Mouse (Mus musculus): Measurements from ENCODE around the gene Alg9. TPM values are rescaled to one million over a fixed set of nuclear protein-coding genes. Genes with fewer than 3 reads are reported as not detected.

The Alg9 gene
- polyA plus RNA-seq, 1 experiment from 2014 or later = 35.6 TPM

- under 1% methylated on average over 42 of the region's 46 CpGs for WGBS
- H3K4me2 ChIP-seq = peak overlapping the region; percentile 74
- H3K9ac ChIP-seq = peak overlapping the region; percentile 76
- H3K27me3 ChIP-seq = no peaks in the 10 kb centered on the region
- H3K9me3 ChIP-seq = no peaks in the 10 kb centered on the region
- H3K4me3 ChIP-seq = peak overlapping the region; percentile 82
- peak; percentile 64 for ATAC-seq (ENCODE audit: insufficient number of reproducible peaks, low FRiP score, low TSS enrichment, low read depth)
- H3K36me3 ChIP-seq = peaks cover 33% of the 10 kb centered on the region
- H3K4me1 ChIP-seq = peaks cover 20% of the 10 kb centered on the region
- H3K27ac ChIP-seq = peak overlapping the region; percentile 91
Measured at GRCm38 (mm10) chr9:50857082-50857641, 82.3 kb downstream of the Alg9 start.

GRCm38 (mm10) chr9:50858681-50859080 is 83.9 kb downstream of the Alg9 start:
- Histone ChIP-seq H3K4me2 (no peak overlapping the region), H3K9ac (no peak overlapping the region), H3K4me1 (peaks cover 11% of the 10 kb centered on the region), H3K4me3 (no peak overlapping the region), H3K27ac (no peak overlapping the region), H3K36me3 (peaks cover 46% of the 10 kb centered on the region), H3K27me3 (no peaks in the 10 kb centered on the region), H3K9me3 (no peaks in the 10 kb centered on the region)
- 87% methylated on average over 6 of the region's 6 CpGs for WGBS
- no peak for ATAC-seq (ENCODE audit: insufficient number of reproducible peaks, low FRiP score, low TSS enrichment, low read depth)

GRCm38 (mm10) chr9:50861119-50861839 is 86.5 kb downstream of the Alg9 start:
- no peak for ATAC-seq (ENCODE audit: insufficient number of reproducible peaks, low FRiP score, low TSS enrichment, low read depth)
- Histone ChIP-seq H3K4me1 (peaks cover 11% of the 10 kb centered on the region), H3K36me3 (peaks cover 65% of the 10 kb centered on the region)

GRCm38 (mm10) chr9:50863824-50864223 is 89.0 kb downstream of the Alg9 start:
- H3K36me3 ChIP-seq = peaks cover 89% of the 10 kb centered on the region
- no peak overlapping the region for H3K27ac ChIP-seq
- 86% methylated on average over 4 of the region's 4 CpGs for WGBS
- no peak overlapping the region for H3K9ac ChIP-seq
- no peak overlapping the region for H3K4me2 ChIP-seq
- H3K4me1 ChIP-seq = no peaks in the 10 kb centered on the region
- no peaks in the 10 kb centered on the region for H3K9me3 ChIP-seq
- H3K4me3 ChIP-seq = no peak overlapping the region
- no peaks in the 10 kb centered on the region for H3K27me3 ChIP-seq
- ATAC-seq (ENCODE audit: insufficient number of reproducible peaks, low FRiP score, low TSS enrichment, low read depth) = no peak

More at GRCm38 (mm10) chr9:50861119-50861839, 86.5 kb downstream of the Alg9 start:
- H3K27me3 ChIP-seq = no peaks in the 10 kb centered on the region
- H3K9me3 ChIP-seq = no peaks in the 10 kb centered on the region
- H3K9ac ChIP-seq = no peak overlapping the region
- no peak overlapping the region for H3K4me3 ChIP-seq
- no peak overlapping the region for H3K4me2 ChIP-seq
- 94% methylated on average over 18 of the region's 18 CpGs for WGBS
- no peak overlapping the region for H3K27ac ChIP-seq

GRCm38 (mm10) chr9:50864877-50865276 is 90.1 kb downstream of the Alg9 start:
- H3K27me3 ChIP-seq = no peaks in the 10 kb centered on the region
- ATAC-seq (ENCODE audit: insufficient number of reproducible peaks, low FRiP score, low TSS enrichment, low read depth) = no peak
- no peaks in the 10 kb centered on the region for H3K4me1 ChIP-seq
- H3K36me3 ChIP-seq = peaks cover 85% of the 10 kb centered on the region
- H3K27ac ChIP-seq = no peak overlapping the region
- H3K4me3 ChIP-seq = no peak overlapping the region
- WGBS = 86% methylated on average over 5 of the region's 5 CpGs
- H3K4me2 ChIP-seq = no peak overlapping the region
- no peak overlapping the region for H3K9ac ChIP-seq
- no peaks in the 10 kb centered on the region for H3K9me3 ChIP-seq

GRCm38 (mm10) chr9:50865803-50866202 is 91.0 kb downstream of the Alg9 start:
- ATAC-seq (ENCODE audit: insufficient number of reproducible peaks, low FRiP score, low TSS enrichment, low read depth) = no peak
- Histone ChIP-seq H3K4me3 (no peak overlapping the region), H3K36me3 (peaks cover 84% of the 10 kb centered on the region), H3K27ac (no peak overlapping the region), H3K27me3 (no peaks in the 10 kb centered on the region), H3K9me3 (no peaks in the 10 kb centered on the region), H3K4me1 (no peaks in the 10 kb centered on the region), H3K9ac (no peak overlapping the region), H3K4me2 (no peak overlapping the region)
- WGBS = 86% methylated on average over 8 of the region's 8 CpGs

GRCm38 (mm10) chr9:50867015-50867414 is 92.2 kb downstream of the Alg9 start:
- no peaks in the 10 kb centered on the region for H3K27me3 ChIP-seq
- peaks cover 77% of the 10 kb centered on the region for H3K36me3 ChIP-seq
- no peak overlapping the region for H3K4me2 ChIP-seq
- no peak for ATAC-seq (ENCODE audit: insufficient number of reproducible peaks, low FRiP score, low TSS enrichment, low read depth)
- H3K4me1 ChIP-seq = no peaks in the 10 kb centered on the region
- no peak overlapping the region for H3K4me3 ChIP-seq
- whole genome bisulfite sequencing = 89% methylated on average over 6 of the region's 6 CpGs
- H3K9me3 ChIP-seq = no peaks in the 10 kb centered on the region
- no peak overlapping the region for H3K27ac ChIP-seq
- no peak overlapping the region for H3K9ac ChIP-seq

- Histone ChIP-seq H3K27ac (no peak overlapping the region), H3K4me1 (no peaks in the 10 kb centered on the region), H3K4me3 (no peak overlapping the region), H3K9me3 (no peaks in the 10 kb centered on the region), H3K4me2 (no peak overlapping the region), H3K27me3 (no peaks in the 10 kb centered on the region), H3K36me3 (peaks cover 74% of the 10 kb centered on the region), H3K9ac (no peak overlapping the region)
- ATAC-seq (ENCODE audit: insufficient number of reproducible peaks, low FRiP score, low TSS enrichment, low read depth) = no peak
- WGBS = 79% methylated on average over 2 of the region's 2 CpGs
Measured at GRCm38 (mm10) chr9:50868182-50868581, 93.4 kb downstream of the Alg9 start.

- Histone ChIP-seq H3K27me3 (no peaks in the 10 kb centered on the region), H3K4me2 (no peak overlapping the region), H3K36me3 (peaks cover 69% of the 10 kb centered on the region), H3K9ac (no peak overlapping the region), H3K9me3 (no peaks in the 10 kb centered on the region), H3K27ac (no peak overlapping the region), H3K4me3 (no peak overlapping the region), H3K4me1 (no peaks in the 10 kb centered on the region)
- WGBS = 84% methylated on average over 9 of the region's 9 CpGs
- ATAC-seq (ENCODE audit: insufficient number of reproducible peaks, low FRiP score, low TSS enrichment, low read depth) = no peak
Measured at GRCm38 (mm10) chr9:50873210-50873609, 98.4 kb downstream of the Alg9 start.

- no peaks in the 10 kb centered on the region for H3K4me1 ChIP-seq
- 88% methylated on average over 6 of the region's 6 CpGs for WGBS
- H3K4me2 ChIP-seq = no peak overlapping the region
- H3K36me3 ChIP-seq = peaks cover 69% of the 10 kb centered on the region
- no peak for ATAC-seq (ENCODE audit: insufficient number of reproducible peaks, low FRiP score, low TSS enrichment, low read depth)
- no peak overlapping the region for H3K27ac ChIP-seq
- no peaks in the 10 kb centered on the region for H3K27me3 ChIP-seq
- no peaks in the 10 kb centered on the region for H3K9me3 ChIP-seq
- H3K9ac ChIP-seq = no peak overlapping the region
- no peak overlapping the region for H3K4me3 ChIP-seq
Measured at GRCm38 (mm10) chr9:50874031-50874430, 99.2 kb downstream of the Alg9 start.

GRCm38 (mm10) chr9:50875470-50875869 is 100.7 kb downstream of the Alg9 start:
- Histone ChIP-seq H3K27ac (no peak overlapping the region), H3K9me3 (no peaks in the 10 kb centered on the region), H3K4me3 (no peak overlapping the region), H3K27me3 (no peaks in the 10 kb centered on the region), H3K36me3 (peaks cover 74% of the 10 kb centered on the region), H3K4me1 (no peaks in the 10 kb centered on the region), H3K9ac (no peak overlapping the region), H3K4me2 (no peak overlapping the region)
- no peak for ATAC-seq (ENCODE audit: insufficient number of reproducible peaks, low FRiP score, low TSS enrichment, low read depth)
- whole genome bisulfite sequencing = 97% methylated on average over 4 of the region's 4 CpGs

- Histone ChIP-seq H3K4me2 (no peak overlapping the region), H3K9ac (no peak overlapping the region), H3K9me3 (no peaks in the 10 kb centered on the region), H3K4me3 (no peak overlapping the region), H3K27me3 (no peaks in the 10 kb centered on the region), H3K4me1 (no peaks in the 10 kb centered on the region), H3K27ac (no peak overlapping the region), H3K36me3 (peaks cover 70% of the 10 kb centered on the region)
- ATAC-seq (ENCODE audit: insufficient number of reproducible peaks, low FRiP score, low TSS enrichment, low read depth) = no peak
- WGBS = 90% methylated on average over 3 of the region's 3 CpGs
Measured at GRCm38 (mm10) chr9:50876287-50876686, 101.5 kb downstream of the Alg9 start.

All from limb, embryonic 15.5 days (tissue).